Mouse (Mus musculus) retina, postnatal 1 day (tissue): ENCODE results near the gene Gm5901.
A peak's percentile ranks its signal among the peaks of the same experiment; 100 is the strongest.
"Not testable (repeated sequence)": the region's sequence is repeated elsewhere in the genome, so short reads cannot be mapped to it uniquely, and the experiment has no call there.

Experiments
- DNase-seq: peaks from one replicate; pipeline ENCODE4 v3.0.0-alpha.2; 2012

Gene Gm5901

DNA sequence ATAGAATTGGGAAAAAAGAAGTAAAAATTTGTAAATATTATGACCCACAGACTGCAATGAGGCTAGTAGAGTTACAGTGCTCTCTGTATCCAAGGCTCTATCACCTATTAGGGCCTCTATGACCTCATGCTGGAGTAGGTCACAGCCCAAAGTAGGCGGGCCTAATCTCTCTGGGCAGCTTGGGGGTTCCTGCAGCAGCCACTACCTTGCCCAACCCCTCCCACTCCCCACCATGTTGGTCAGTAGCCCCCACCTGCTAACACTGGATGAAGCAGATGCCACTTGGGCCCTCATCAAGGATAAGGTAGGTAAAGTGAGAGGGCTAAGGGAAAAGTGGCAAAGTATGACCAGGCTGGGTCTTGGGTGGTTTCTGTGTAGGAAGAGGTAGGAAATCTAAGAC is at the start of gene Gm5901:
Gene Gm5901, plus strand, starts transcription at position 173 of the 400 bp plus-strand sequence.
- DNase-seq, result no peak

GRCm38 (mm10) chr7:105325302-105325701 is 49.5 kb upstream of the Gm5901 start:
- DNase-seq, result no peak

DNA sequence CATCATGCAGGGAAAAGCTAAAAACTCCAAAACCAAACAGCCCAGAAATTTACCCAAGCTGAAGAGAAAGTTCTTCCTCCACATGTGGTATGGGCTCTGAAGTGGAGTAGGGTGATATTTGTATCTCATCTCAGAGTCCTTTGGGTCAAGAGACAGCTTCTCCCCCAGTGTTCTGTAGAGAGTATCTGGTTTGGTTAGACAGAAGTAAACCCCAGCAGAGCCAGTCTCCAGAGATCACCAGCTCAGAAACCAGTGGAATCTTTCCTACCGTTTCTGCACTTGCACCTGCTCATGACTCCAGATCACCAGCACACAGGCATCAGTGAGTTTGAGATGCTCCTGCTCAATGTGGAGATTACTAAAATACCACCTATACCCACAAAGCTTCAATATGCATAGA is 40.8 kb upstream of the Gm5901 start, which contains the start of gene Olfr690:
Gene Olfr690, minus strand, starts transcription at position 101 of the 400 bp plus-strand sequence.
- no peak for DNase-seq

DNA sequence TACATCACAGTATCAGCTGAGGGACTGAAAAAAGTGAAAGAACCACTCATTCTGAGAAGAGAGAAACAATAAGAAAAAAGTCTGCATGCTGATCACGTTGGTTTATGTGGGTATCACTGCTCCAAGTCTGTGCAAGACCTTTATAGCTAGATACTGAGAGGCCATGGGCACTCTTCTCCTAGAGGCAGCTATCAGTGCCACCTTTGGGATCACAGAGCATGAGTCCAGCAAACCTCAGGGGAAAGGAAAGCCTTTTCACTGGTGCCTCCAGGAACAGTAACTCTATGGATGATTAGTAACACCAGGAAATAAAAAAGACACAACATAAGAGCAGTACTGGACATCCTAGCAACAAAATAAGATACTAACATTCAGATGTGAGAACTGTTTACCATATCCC is 32.7 kb upstream of the Gm5901 start, which contains the start of gene Olfr691:
Gene Olfr691, minus strand, starts transcription at position 101 of the 400 bp plus-strand sequence.
- DNase-seq, result no peak

DNA sequence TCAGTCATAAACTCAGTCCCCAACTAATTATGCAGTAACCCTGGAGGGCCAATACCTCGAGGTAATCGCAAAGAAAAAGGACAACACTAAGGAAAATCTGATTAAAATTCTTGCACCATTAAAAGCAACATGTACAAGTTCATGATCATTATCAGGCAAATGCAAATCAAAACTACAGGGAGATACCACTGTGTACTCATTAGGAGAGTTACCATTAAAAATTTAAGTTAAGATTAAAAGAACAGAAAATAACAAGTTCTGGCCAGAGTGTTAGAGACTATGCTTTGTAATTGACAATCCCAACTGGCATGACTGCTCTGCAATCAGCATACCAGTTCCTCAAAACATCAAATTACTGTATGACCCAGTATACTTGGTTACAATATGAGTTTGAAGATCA is 32.1 kb upstream of the Gm5901 start:
- DNase-seq, result no peak

GRCm38 (mm10) chr7:105356064-105356463 is 18.8 kb upstream of the Gm5901 start:
- DNase-seq, result not testable (repeated sequence)

- DNase-seq, result not testable (repeated sequence)
These were observed 18.4 kb upstream of the Gm5901 start for GRCm38 (mm10) chr7:105356487-105356886.

GRCm38 (mm10) chr7:105361713-105362112 is 13.1 kb upstream of the Gm5901 start:
- no peak for DNase-seq

DNA sequence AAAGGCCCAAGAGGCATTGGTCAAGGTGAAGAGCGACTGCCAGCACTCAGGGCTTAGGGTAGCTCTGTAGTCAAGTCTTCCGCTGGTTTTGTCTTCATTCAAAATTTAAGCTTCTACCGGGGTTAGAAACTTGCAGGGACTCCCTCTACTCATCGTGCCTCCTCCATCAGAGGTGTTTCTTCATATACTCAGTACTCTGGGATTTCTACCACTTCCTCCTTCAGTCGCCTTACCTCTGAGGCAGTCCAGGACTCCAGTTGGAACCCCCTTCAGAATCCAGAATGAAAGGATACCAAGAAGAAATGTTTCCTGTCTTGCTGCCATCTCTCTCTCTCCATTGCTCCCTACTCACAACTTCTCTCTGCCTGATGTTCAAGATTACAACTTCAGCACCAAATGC is 7.6 kb upstream of the Gm5901 start:
- DNase-seq, result no peak

DNA sequence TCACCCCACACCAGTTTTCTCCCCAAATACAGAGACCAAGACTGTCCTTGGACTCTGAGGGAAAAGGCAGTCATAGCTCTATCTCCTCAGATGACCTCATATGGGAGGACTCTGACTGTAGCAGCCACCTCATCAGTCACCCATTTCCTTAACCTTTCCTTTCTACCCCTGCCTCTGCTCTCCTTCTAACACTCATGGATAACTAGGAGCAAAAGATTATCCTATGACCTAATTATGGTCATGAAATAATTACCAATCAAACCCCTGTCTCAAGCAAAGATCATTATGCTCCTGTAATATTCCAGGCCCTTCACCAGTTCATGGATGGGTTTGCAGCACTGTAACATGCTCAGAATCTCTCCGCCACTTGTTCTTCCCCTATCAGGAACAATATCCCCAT is 6.9 kb upstream of the Gm5901 start, which contains the start of gene Olfr692:
Gene Olfr692, plus strand, starts transcription at position 301 of the 400 bp plus-strand sequence.
- no peak for DNase-seq

DNA sequence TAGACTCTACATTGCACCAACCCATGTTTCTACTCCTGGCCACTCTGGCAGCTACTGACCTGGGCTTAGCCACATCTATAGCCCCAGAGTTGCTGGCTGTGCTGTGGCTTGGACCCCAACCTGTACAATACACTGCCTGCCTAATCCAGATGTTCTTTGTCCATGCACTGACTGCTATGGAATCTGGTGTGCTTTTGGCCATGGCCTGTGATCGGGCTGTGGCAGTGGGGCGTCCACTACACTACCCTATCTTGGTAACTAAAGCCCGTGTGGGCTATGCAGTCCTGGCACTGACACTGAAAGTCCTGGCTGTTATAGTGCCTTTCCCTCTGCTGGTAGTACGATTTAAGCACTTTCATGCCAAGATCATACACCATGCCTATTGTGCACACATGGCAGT is 6.3 kb upstream of the Gm5901 start:
- DNase-seq, result no peak

GRCm38 (mm10) chr7:105372912-105373311 is 1.9 kb upstream of the Gm5901 start:
- no peak for DNase-seq

DNA sequence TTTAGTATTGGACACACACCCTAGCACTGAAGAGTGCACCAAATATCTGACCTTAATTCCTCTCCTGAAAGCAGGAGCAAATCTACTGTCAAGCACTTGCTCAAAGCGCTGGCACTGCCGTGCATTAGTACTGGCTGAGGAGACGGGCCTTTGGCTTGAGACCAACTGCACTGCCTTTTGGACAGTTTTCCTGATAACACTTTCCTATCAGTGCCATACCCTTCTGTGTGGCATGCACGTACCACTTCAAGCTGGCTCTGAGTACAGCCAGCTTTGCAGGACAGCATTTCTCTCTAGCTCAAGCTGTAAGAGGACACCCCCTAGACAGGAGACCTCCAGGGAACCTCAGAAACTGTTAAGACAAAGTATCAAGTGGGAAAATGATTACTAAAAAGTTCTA is 1.3 kb upstream of the Gm5901 start:
- DNase-seq, result no peak

DNA sequence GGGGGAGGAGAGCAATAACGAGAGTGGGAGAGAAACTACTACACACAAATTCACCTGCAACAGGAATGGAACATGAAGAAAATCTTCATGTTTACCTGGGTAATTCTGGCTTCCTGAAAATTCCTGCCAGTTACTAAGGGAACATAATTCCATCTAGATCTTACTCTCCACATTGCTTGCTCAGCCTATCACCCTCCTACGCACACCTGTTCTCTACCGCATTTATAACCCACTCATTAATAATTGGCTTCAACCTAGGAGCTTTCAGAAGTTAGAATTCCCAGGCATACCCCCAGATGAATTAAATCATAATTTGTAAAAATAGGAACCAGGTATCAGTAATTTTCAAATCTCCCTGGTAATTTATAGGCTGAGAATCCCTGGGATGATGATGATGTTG is 862 bp upstream of the Gm5901 start:
- no peak for DNase-seq

DNA sequence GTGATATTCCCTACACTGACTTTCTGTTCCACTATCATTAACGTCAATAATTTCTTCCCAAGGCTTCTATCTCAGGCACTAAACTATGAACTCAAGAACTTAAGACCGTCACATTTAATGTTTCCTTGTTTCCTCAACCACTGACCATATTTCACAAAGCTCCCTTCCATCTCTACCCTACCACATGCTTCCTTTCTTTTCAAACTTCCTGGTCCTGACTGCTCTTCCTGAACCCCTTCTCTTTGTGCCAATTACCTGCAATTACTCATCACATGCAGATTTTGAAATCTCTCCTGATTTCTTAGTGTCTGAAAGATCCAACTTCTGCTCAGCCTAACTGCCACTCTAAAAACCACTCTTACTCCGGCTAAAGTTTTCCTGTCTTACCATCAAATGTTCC is 5.5 kb downstream of the Gm5901 start:
- no peak for DNase-seq

- DNase-seq, result no peak
These were observed 12.9 kb downstream of the Gm5901 start for GRCm38 (mm10) chr7:105387696-105388095.

- DNase-seq, result no peak
These were observed 15.4 kb downstream of the Gm5901 start for GRCm38 (mm10) chr7:105390236-105390635.

DNA sequence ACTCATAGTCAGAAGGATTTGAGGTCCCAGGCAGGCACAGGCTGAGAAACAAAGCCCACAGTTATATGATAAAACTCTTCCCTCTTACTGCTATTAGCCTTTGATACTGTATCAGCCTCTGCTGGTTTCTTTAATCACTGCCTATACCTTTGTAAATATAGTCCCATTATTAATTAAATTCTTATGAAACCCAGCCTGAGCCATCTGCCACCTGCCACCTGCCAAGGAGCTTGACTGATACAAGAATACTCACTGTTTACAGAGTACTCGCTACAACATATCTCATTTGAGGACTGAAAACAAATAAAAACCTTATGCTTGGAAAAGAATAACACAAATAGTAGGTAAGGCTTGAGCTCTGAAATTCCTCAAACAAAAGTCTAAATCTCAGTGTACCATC is 19.8 kb downstream of the Gm5901 start:
- DNase-seq, result no peak

DNA sequence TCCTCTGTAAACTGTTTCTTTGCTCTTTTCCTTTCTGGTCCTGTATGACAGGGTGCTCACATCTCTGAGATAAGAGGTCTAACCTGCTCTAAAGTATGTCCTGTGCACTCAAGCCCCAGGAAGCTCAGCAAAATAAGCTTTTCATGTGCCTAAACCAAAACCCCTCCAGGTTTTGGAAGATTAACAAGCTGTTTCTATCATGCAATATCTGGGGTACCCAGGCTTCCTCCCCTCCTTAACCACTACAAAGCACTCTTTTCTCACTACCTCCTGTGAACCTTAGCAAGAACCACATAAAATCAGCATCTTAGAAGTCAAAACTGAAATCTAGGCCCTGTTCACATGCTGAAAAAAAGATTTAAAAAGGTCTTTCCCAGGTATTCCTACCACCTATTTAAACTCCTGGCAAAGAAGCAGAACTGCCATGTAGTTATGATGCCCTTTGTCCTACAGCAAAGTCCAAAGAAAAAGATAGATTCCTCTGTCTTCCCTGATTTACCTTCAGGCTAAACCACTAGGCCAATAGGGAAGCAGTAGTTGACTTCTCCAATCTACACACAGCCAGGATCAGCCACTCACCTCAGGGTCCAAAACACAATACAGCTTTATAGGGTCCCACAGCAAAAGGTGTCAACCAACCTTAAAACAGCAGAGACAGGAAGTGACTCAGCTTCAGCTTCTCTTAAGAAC is 20.4 kb downstream of the Gm5901 start:
- no peak for DNase-seq

DNA sequence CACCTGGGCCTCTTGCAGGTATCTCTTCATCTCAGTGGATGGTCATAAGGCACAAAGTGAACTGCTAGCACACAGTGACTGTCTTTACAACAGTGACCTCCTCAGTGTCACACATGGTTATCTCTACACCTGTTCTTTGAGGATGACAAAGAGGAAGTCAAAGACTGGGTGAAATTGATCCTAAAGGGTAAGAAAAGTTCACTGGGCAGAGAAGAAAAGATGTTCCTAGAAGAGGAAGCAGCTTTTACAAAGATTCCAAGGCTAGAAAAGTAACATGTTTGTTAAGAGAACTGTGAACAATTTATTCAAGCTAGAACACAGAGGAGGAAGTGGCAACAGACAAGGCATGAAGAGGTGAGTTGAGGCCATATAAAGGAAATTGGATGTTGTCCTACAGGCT is 21.3 kb downstream of the Gm5901 start:
- DNase-seq, result no peak

- no peak for DNase-seq
These were observed 24.5 kb downstream of the Gm5901 start for GRCm38 (mm10) chr7:105399058-105399934.

- DNase-seq, result peak; percentile 100
These were observed 25.2 kb downstream of the Gm5901 start, which contains the start of gene Fam160a2 for GRCm38 (mm10) chr7:105399935-105400624. Gene Fam160a2, minus strand, starts transcription at chr7:105400054.

DNA sequence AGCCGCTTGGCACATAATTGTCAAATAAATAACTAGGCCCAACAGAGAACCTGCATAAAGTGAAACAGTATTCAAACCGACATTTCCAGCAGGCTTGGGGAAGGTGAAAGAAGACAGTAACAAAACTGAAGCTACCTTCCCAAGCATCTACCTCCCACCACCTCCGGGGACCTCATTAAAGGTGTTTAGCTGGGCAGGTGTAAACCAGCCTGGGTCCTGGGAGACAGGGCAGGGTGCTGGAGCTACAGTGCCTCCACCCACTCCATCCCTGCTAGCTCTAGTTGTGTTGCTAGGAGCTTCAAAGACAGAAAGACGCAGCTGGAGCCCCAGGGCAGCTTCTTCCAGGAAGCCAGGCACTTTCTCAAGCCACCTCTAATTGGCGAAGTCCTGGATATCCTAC is 29.4 kb downstream of the Gm5901 start, which contains the start of gene Cnga4:
Gene Cnga4, plus strand, starts transcription at position 301 of the 400 bp plus-strand sequence.
- no peak for DNase-seq
